Mouse (Mus musculus) lung, adult 2 months (tissue): ENCODE measurements around the gene Ncapg2.

Experiments
- CTCF ChIP-seq: fragments of 200-500 bp; IDR thresholded peaks from 2 replicates; pipeline ENCODE4 v1.5.1; 2011; ENCODE audit warnings: mild to moderate bottlenecking, low read length, control low read depth; ENCODE audit not compliant: insufficient read depth
- POLR2A ChIP-seq: fragments of 200-500 bp; IDR thresholded peaks from 2 replicates; pipeline ENCODE4 v1.6.1; 2011; ENCODE audit warnings: low read depth, mild to moderate bottlenecking, control low read depth, low read length, borderline replicate concordance; ENCODE audit errors: extremely low read depth

DNA sequence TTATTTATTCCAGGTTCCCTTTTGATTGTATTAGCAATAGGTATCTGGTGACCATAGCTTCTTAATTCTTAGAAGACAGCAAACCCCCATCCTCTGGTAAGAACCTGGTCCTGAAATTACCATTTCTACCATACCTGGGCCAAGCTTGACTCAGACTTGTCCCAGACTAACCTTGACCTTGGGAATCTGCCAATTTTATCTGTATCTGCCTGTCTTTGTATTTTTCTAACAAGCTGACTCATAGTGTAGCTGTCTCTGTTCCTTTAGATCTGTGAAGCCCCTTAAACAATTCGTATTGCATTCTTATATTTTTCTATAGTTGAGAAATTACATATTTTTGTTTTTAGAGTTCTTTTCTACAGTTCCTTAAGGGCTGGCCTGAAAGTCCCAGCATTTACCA lies 73.6 kb downstream of the Ncapg2 start:
- no peak for TF ChIP-seq POLR2A
- TF ChIP-seq CTCF, result no peak
